Mouse (Mus musculus) stomach, postnatal 0 days (tissue): Measurements from ENCODE around the gene Tma7. TPM values are rescaled to one million over a fixed set of nuclear protein-coding genes. Genes with fewer than 3 reads are reported as not detected.

Experiments used
- ATAC-seq: fragments of 200-750 bp; cut with Nextera tagmentation; 2 replicates; pipeline ENCODE4 v1.8.0; 2017; ENCODE audit not compliant: low FRiP score, low TSS enrichment
- DNase-seq: peaks from one replicate; pipeline ENCODE4 v3.0.0-alpha.2; 2016; ENCODE audit warnings: low spot score
- H3K27ac ChIP-seq: fragments of 300-500 bp; sonication (generic); replicated peaks from 2 replicates; pipeline ENCODE4 v1.5.1; 2014; ENCODE audit warnings: mild to moderate bottlenecking, control low read depth
- H3K27me3 ChIP-seq: fragments of 300-500 bp; sonication (generic); 2 replicates; pipeline ENCODE4 v1.6.1; 2014; ENCODE audit warnings: low read length; ENCODE audit not compliant: control insufficient read depth, insufficient read depth
- H3K36me3 ChIP-seq: fragments of 300-500 bp; sonication (generic); 2 replicates; pipeline ENCODE4 v1.6.1; 2014; ENCODE audit warnings: low read length, mixed read lengths; ENCODE audit not compliant: control insufficient read depth, insufficient read depth
- H3K4me1 ChIP-seq: fragments of 300-500 bp; sonication (generic); replicated peaks from 2 replicates; pipeline ENCODE4 v1.6.1; 2014; ENCODE audit warnings: antibody characterized with exemption; ENCODE audit not compliant: control insufficient read depth, insufficient read depth
- H3K4me2 ChIP-seq: fragments of 300-500 bp; sonication (generic); replicated peaks from 2 replicates; pipeline ENCODE4 v1.6.1; 2014; ENCODE audit warnings: low read depth, mild to moderate bottlenecking, control low read depth, moderate library complexity
- H3K4me3 ChIP-seq: fragments of 300-500 bp; sonication (generic); 2 replicates; pipeline ENCODE4 v1.5.1; 2014; ENCODE audit warnings: low read depth, low read length, control low read depth
- H3K9ac ChIP-seq: fragments of 300-500 bp; sonication (generic); 2 replicates; pipeline ENCODE4 v1.6.1; 2014; ENCODE audit warnings: mild to moderate bottlenecking, low read length, control low read depth, mixed read lengths
- H3K9me3 ChIP-seq: fragments of 300-500 bp; sonication (generic); 2 replicates; pipeline ENCODE4 v1.6.1; 2016; ENCODE audit warnings: low read length; ENCODE audit not compliant: control insufficient read depth
- CTCF ChIP-seq: IDR thresholded peaks from 2 replicates; pipeline ENCODE4 v1.5.1; 2016; ENCODE audit warnings: antibody characterized with exemption, low read depth, mild to moderate bottlenecking, moderate library complexity
- EP300 ChIP-seq: optimal IDR thresholded peaks from 2 replicates; pipeline ENCODE3; 2016; ENCODE audit warnings: antibody characterized with exemption
- WGBS: fragments of 180-500 bp; shearing (Covaris S2); extraction: QIAGEN DNeasy Blood & Tissue Kit; methylation state at CpG from one replicate; pipeline ENCODE4 v1.1.7; 2014; 5-methylcytosine and 5-hydroxymethylcytosine counted together
- polyA plus RNA-seq: library from polyadenylated mRNA; unstranded; fragments of >200 nt; fragmentation: Nextera tagmentation; extraction: Ambion mirVana; gene quantifications from 2 replicates; pipeline ENCODE4 v1.2.1, GENCODE M21; 2015

The Tma7 gene
- polyA plus RNA-seq, 1 experiment from 2014 or later = 424 TPM

DNA sequence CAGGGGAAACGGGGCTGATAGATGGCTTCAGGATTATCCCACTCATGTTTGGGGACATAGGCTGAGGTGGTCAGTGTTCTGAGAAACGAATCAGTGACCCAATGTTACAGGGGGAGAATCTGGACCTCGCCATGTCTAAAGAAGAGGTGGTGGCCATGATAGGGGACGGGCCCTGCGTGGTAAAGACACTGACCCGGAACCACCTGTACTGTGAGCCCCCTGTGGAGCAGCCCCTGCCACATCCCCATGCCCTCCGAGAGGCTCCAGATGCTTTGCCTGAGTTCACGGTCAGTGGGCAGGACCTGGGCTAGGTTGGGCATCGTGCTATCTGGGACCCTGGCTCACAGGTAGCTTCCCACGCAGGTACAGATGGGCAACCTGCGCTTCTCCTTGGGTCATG, 27.9 kb upstream of the Tma7 start:
- no peak for TF ChIP-seq CTCF
- TF ChIP-seq EP300 = no peak
- Histone ChIP-seq H3K36me3 (peaks cover 24% of the 10 kb centered on the region), H3K4me2 (no peak overlapping the region), H3K9ac (no peak overlapping the region), H3K27me3 (no peaks in the 10 kb centered on the region), H3K9me3 (no peaks in the 10 kb centered on the region), H3K4me1 (no peaks in the 10 kb centered on the region), H3K27ac (no peak overlapping the region), H3K4me3 (no peak overlapping the region)
- ATAC-seq (no peak), DNase-seq (no peak)
- 92% methylated on average over 11 of the region's 11 CpGs for WGBS

DNA sequence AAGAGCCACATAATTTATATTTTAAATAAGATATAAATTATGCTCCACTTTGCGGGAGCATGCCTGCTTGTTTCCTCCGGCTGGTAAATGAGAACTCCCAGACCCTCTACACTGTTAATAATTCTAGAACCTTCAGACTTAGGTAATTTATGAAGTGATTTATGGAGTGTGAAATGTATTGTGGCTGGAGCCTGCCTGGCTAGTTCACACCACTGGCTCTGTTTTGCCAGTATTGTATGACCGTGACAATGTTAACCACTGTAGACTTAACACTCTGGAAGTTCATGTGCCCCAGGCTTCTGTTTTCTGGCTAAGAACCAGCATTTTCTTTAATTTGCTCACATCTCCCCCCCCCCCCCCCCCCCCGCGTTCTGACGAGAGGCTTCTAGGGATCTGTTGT, 25.0 kb upstream of the Tma7 start:
- ATAC-seq = no peak
- Histone ChIP-seq H3K36me3 (peaks cover 14% of the 10 kb centered on the region), H3K4me1 (no peaks in the 10 kb centered on the region), H3K27me3 (no peaks in the 10 kb centered on the region), H3K4me2 (no peak overlapping the region), H3K27ac (no peak overlapping the region), H3K9me3 (no peaks in the 10 kb centered on the region), H3K4me3 (no peak overlapping the region), H3K9ac (no peak overlapping the region)
- 62% methylated on average over 4 of the region's 6 CpGs for WGBS
- DNase-seq = no peak
- TF ChIP-seq CTCF = no peak
- TF ChIP-seq EP300 = no peak

DNA sequence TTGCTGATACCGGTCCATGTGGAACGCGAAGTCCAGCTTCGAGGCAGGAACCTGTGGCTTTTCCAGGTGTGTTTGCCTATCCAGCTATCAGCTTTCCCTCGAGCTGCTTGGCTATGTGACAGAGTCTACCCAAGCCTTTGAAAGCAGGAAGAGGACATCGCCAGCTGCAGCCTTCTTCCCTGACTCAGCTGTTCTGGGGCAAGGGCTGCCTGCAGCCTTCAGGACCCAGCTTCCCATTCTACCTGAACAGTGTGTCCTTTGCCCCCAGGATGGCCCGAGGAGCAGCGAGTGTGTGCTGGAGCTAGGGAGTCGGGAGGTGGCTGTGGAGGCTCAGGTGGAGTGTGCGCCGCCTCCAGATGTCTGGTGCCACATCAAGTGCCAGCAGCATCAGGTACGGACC, 23.3 kb upstream of the Tma7 start:
- TF ChIP-seq EP300 (no peak), CTCF (no peak)
- no peak; the same call in none of the 2 replicates for ATAC-seq
- no peak overlapping the region for H3K9ac ChIP-seq
- peaks cover 10% of the 10 kb centered on the region for H3K36me3 ChIP-seq
- H3K27ac ChIP-seq = no peak overlapping the region
- H3K4me2 ChIP-seq = no peak overlapping the region
- no peaks in the 10 kb centered on the region for H3K4me1 ChIP-seq
- 75% methylated on average over 12 of the region's 12 CpGs for WGBS
- peak; percentile 61 for DNase-seq
- H3K4me3 ChIP-seq = no peak overlapping the region
- no peaks in the 10 kb centered on the region for H3K9me3 ChIP-seq
- no peaks in the 10 kb centered on the region for H3K27me3 ChIP-seq

DNA sequence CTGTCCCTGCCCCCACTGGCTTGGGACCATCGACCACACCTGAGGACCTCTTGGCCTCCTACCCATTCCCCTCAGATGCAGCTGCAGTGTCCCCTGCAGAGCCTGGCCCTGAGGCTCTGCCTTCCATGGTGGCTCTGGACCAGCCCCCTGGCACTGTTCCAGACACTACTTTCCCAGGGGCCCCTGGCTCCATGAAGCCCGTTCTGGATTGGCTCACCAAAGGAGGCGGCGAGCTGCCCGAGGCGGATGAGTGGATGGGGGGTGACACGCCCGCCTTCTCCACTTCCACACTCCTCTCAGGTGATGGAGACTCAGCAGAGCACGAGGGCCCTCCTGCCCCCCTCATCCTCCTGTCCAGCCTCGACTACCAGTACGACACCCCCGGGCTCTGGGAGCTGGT, 22.6 kb upstream of the Tma7 start:
- DNase-seq (peak; percentile 71), ATAC-seq (peak; percentile 45)
- Histone ChIP-seq H3K9ac (no peak overlapping the region), H3K27me3 (no peaks in the 10 kb centered on the region), H3K36me3 (peaks cover 7% of the 10 kb centered on the region), H3K9me3 (no peaks in the 10 kb centered on the region), H3K4me2 (no peak overlapping the region), H3K27ac (no peak overlapping the region), H3K4me3 (no peak overlapping the region), H3K4me1 (no peaks in the 10 kb centered on the region)
- WGBS = 51% methylated on average over 12 of the region's 12 CpGs
- TF ChIP-seq CTCF (no peak), EP300 (no peak)

DNA sequence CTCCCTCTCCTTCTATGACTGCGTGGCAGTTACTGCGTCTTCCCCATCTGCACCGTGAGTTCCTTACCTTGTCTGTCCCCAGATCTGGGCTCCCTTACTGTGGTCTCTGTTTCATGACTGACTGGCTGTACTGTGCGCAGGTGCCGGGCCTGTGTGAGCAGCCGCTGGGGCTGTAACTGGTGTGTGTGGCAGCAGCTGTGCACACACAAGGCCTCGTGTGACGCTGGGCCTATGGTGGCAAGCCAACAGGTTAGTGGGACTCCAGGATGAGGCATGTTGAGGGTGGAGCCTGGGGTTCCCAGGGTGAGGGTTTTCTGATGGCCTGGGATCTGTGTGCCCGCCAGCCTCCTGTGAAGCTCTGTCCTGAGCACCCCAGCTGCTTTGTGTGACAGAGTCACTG, 21.7 kb upstream of the Tma7 start:
- Histone ChIP-seq H3K4me2 (no peak overlapping the region), H3K27ac (no peak overlapping the region), H3K27me3 (no peaks in the 10 kb centered on the region), H3K4me1 (0 out of 2 replicates have a peak, but pooled peaks cover 2% of the 10 kb centered on the region), H3K36me3 (peaks cover 7% of the 10 kb centered on the region), H3K9me3 (no peaks in the 10 kb centered on the region), H3K9ac (no peak overlapping the region), H3K4me3 (no peak overlapping the region)
- ATAC-seq = no peak
- WGBS = 76% methylated on average over 9 of the region's 9 CpGs
- TF ChIP-seq EP300 (no peak), CTCF (no peak)
- DNase-seq = no peak

DNA sequence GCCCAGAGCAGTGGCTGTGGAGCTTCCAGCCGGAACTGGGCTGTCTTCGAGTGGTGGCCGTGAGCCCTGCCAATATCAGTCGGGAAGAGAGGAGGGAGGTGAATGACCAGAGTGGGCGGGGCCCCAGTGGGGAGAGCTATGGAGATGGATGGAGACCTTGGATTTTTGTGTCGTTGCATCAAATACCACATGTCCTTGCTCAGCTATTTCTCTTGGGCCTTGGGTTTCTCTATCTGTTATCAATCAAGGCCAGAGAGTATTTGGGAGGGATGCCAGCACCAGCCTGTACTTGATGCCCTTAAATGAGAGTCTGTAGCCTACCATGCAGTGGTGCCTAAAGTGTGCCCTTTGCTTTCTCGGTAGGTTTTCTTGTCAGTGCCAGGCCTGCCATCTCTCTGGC, 20.9 kb upstream of the Tma7 start:
- ATAC-seq (no peak), DNase-seq (no peak)
- H3K9me3 ChIP-seq = no peaks in the 10 kb centered on the region
- no peak overlapping the region for H3K4me2 ChIP-seq
- H3K36me3 ChIP-seq = peaks cover 5% of the 10 kb centered on the region
- no peak overlapping the region for H3K27ac ChIP-seq
- H3K27me3 ChIP-seq = no peaks in the 10 kb centered on the region
- 63% methylated on average over 7 of the region's 7 CpGs for WGBS
- H3K4me1 ChIP-seq = peaks cover 5% of the 10 kb centered on the region; the same call in 1 of the 2 replicates
- no peak for TF ChIP-seq EP300
- no peak for TF ChIP-seq CTCF
- no peak overlapping the region for H3K4me3 ChIP-seq
- no peak overlapping the region for H3K9ac ChIP-seq
